Mouse (Mus musculus) c-Kit-positive CD71-negative TER-119-negative erythroid progenitor cells, embryonic 14.5 days (primary cell): ENCODE data around the gene Anp32b.

Experiments
- DNase-seq: peaks from one replicate; pipeline ENCODE4 v3.0.0-alpha.2; 2013; ENCODE audit warnings: low read depth

Anp32b gene

GRCm38 (mm10) chr4:46450519-46451131, at the start of gene Anp32b:
Gene Anp32b, plus strand, starts transcription at chr4:46450902.
- DNase-seq = peak; percentile 82

GRCm38 (mm10) chr4:46404042-46404795, 46.5 kb upstream of the Anp32b start:
- DNase-seq = peak; percentile 53

- DNase-seq = no peak
These were observed 43.6 kb upstream of the Anp32b start for GRCm38 (mm10) chr4:46406966-46407703.

GRCm38 (mm10) chr4:46410677-46411076, 40.0 kb upstream of the Anp32b start:
- no peak for DNase-seq

GRCm38 (mm10) chr4:46411489-46411888, 39.2 kb upstream of the Anp32b start:
- DNase-seq = no peak

- no peak for DNase-seq
These were observed 38.6 kb upstream of the Anp32b start for GRCm38 (mm10) chr4:46412113-46412512.

- DNase-seq = no peak
These were observed 37.3 kb upstream of the Anp32b start, which contains the start of gene Hemgn for GRCm38 (mm10) chr4:46413406-46413805. Gene Hemgn, minus strand, starts transcription at chr4:46413506.

GRCm38 (mm10) chr4:46417491-46417890, 33.2 kb upstream of the Anp32b start:
- no peak for DNase-seq

- no peak for DNase-seq
These were observed 31.9 kb upstream of the Anp32b start for GRCm38 (mm10) chr4:46418851-46419250.

- DNase-seq = no peak
These were observed 28.1 kb upstream of the Anp32b start for GRCm38 (mm10) chr4:46422625-46423024.

GRCm38 (mm10) chr4:46428903-46429499, 21.7 kb upstream of the Anp32b start:
- DNase-seq = no peak

GRCm38 (mm10) chr4:46432339-46433036, 18.2 kb upstream of the Anp32b start:
- DNase-seq = no peak

GRCm38 (mm10) chr4:46442501-46442900, 8.2 kb upstream of the Anp32b start:
- DNase-seq = no peak

GRCm38 (mm10) chr4:46445237-46445945, 5.3 kb upstream of the Anp32b start:
- DNase-seq = no peak

GRCm38 (mm10) chr4:46447461-46447860, 3.2 kb upstream of the Anp32b start:
- no peak for DNase-seq

GRCm38 (mm10) chr4:46448886-46449285, 1.8 kb upstream of the Anp32b start:
- DNase-seq = no peak

GRCm38 (mm10) chr4:46450020-46450518, 633 bp upstream of the Anp32b start:
- no peak for DNase-seq

- no peak for DNase-seq
These were observed 597 bp downstream of the Anp32b start for GRCm38 (mm10) chr4:46451240-46451757.

- no peak for DNase-seq
These were observed 1.2 kb downstream of the Anp32b start for GRCm38 (mm10) chr4:46451758-46452480.

- no peak for DNase-seq
These were observed 1.8 kb downstream of the Anp32b start for GRCm38 (mm10) chr4:46452481-46452850.
